ENCODE assay signal across 8 mouse cellular contexts in genomic region chr6:47788821-47789220, GRCm38 (mm10). TPM values are rescaled to one million over a fixed set of nuclear protein-coding genes. Genes with fewer than 3 reads are reported as not detected.
DNase-seq lines count a peak whose midpoint lies in the region; ATAC-seq lines count a peak whose summit lies in the region.

No protein-coding gene starts in this region.

- intact Hi-C loops in heart, postnatal 14 days (cut with DNase I), result no loop called here
- intact Hi-C loops in left cerebral cortex, postnatal 36 days (cut with DNase I), result loop anchor here (2.0 kb wide), 1 partner anchor 46 kb away; the partner anchor contains the start of gene Zfp398

- peak overlapping the region; percentile 88 for H3K9ac ChIP-seq in heart, embryonic 11.5 days (ENCODE audit: low read depth, low read length)
- H3K9ac ChIP-seq in liver, embryonic 11.5 days (ENCODE audit: low read depth, low read length), result peak overlapping the region; percentile 63

- peak overlapping the region; percentile 72 for H3K4me2 ChIP-seq in heart, embryonic 11.5 days
- H3K4me2 ChIP-seq in liver, embryonic 11.5 days, result peak overlapping the region; percentile 59

- H3K27ac ChIP-seq in heart, embryonic 11.5 days (ENCODE audit: low read depth, low read length), result peak overlapping the region; percentile 85
- H3K27ac ChIP-seq in forebrain, embryonic 10.5 days, result peak overlapping the region; percentile 92
- H3K27ac ChIP-seq in liver, embryonic 11.5 days (ENCODE audit: low read depth, low read length), result peak overlapping the region; percentile 57

- H3K36me3 ChIP-seq in heart, embryonic 11.5 days (ENCODE audit: control insufficient read depth, insufficient read depth, low read length), result no peaks in the 10 kb centered on the region
- peaks cover 7% of the 10 kb centered on the region; the same call in 1 of the 2 replicates for H3K36me3 ChIP-seq in forebrain, embryonic 10.5 days (replicated peaks)
- H3K36me3 ChIP-seq in liver, embryonic 11.5 days (ENCODE audit: control insufficient read depth, insufficient read depth, low read length), result no peaks in the 10 kb centered on the region

- DNase-seq in heart, postnatal 14 days, result no peak
- DNase-seq in forebrain, embryonic 10.5 days (ENCODE audit: extremely low spot score, low spot score), result no peak
- DNase-seq in liver, embryonic 11.5 days (ENCODE audit: low spot score), result no peak
- DNase-seq in left cerebral cortex, postnatal 36 days (ENCODE audit: low spot score in 2 of 2), result no peak
- DNase-seq in adrenal gland, postnatal 25 days, result no peak
- no peak for DNase-seq in right cerebral cortex, postnatal 14 days

- no peak for ATAC-seq in heart, embryonic 11.5 days (replicated peaks; ENCODE audit: insufficient number of reproducible peaks, low FRiP score, low TSS enrichment)
- peak; percentile 5 for ATAC-seq in CD4-positive, CD25-positive, alpha-beta regulatory T cell, adult 4 months
- 0 out of 2 replicates have a peak, but pooled peaks have one; percentile 27 for ATAC-seq in liver, embryonic 11.5 days (replicated peaks; ENCODE audit: low FRiP score)

- no peaks in the 10 kb centered on the region for H3K27me3 ChIP-seq in heart, embryonic 11.5 days (ENCODE audit: control insufficient read depth, insufficient read depth, low read length)
- no peaks in the 10 kb centered on the region for H3K27me3 ChIP-seq in forebrain, embryonic 10.5 days (ENCODE audit: poor library complexity, severe bottlenecking)
- no peaks in the 10 kb centered on the region for H3K27me3 ChIP-seq in liver, embryonic 11.5 days (replicated peaks; ENCODE audit: control insufficient read depth, insufficient read depth, low read length)

- no peaks in the 10 kb centered on the region for H3K9me3 ChIP-seq in heart, embryonic 11.5 days (replicated peaks; ENCODE audit: control insufficient read depth, low read length)
- no peaks in the 10 kb centered on the region for H3K9me3 ChIP-seq in forebrain, embryonic 10.5 days
- no peaks in the 10 kb centered on the region for H3K9me3 ChIP-seq in liver, embryonic 11.5 days (ENCODE audit: control insufficient read depth, low read length)

- WGBS in heart, embryonic 11.5 days (ENCODE audit: insufficient replicate concordance), result 40% methylated on average over 3 of the region's 3 CpGs
- 58% methylated on average over 3 of the region's 3 CpGs for WGBS in forebrain, embryonic 10.5 days
- 43% methylated on average over 3 of the region's 3 CpGs for WGBS in liver, embryonic 11.5 days

- peak overlapping the region; percentile 56 for H3K4me3 ChIP-seq in heart, embryonic 11.5 days (ENCODE audit: low read depth, low read length)
- H3K4me3 ChIP-seq in forebrain, embryonic 10.5 days, result peak overlapping the region; percentile 54
- H3K4me3 ChIP-seq in liver, embryonic 11.5 days (ENCODE audit: low read depth, low read length), result peak overlapping the region; percentile 47

- H3K4me1 ChIP-seq in heart, embryonic 11.5 days (ENCODE audit: control insufficient read depth, insufficient read depth, low read length), result no peaks in the 10 kb centered on the region
- H3K4me1 ChIP-seq in forebrain, embryonic 10.5 days, result peaks cover 9% of the 10 kb centered on the region
- no peaks in the 10 kb centered on the region for H3K4me1 ChIP-seq in liver, embryonic 11.5 days (replicated peaks; ENCODE audit: control insufficient read depth, insufficient read depth, low read length)

RNA-seq across cellular contexts. Expression of gene Pdia4, which starts 24.4 kb away (rescaled TPM):
- polyA plus RNA-seq in heart, embryonic 11.5 days (2014; fragmentation: Nextera tagmentation; extraction: Ambion mirVana), result 218 and 257 TPM in 2 replicates
- total RNA-seq in heart, postnatal 14 days (2021), result 10 to 100 TPM; 36.5 to 45.0 TPM
- 100 to 1,000 TPM; 161 to 186 TPM for polyA plus RNA-seq in CD4-positive, CD25-positive, alpha-beta regulatory T cell, adult 4 months (2017; shearing (Covaris generic))
- 275 and 311 TPM in 2 replicates for polyA plus RNA-seq in forebrain, embryonic 10.5 days (2016; fragmentation: Nextera tagmentation; extraction: Ambion mirVana)
- 233 and 252 TPM in 2 replicates for polyA plus RNA-seq in liver, embryonic 11.5 days (2014; fragmentation: Nextera tagmentation; extraction: Ambion mirVana)
- total RNA-seq in left cerebral cortex, postnatal 36 days (2021), result 10 to 100 TPM; 45.3 to 70.1 TPM
- total RNA-seq in adrenal gland, postnatal 25 days (2021), result 86.2 and 93.9 TPM in 2 replicates

RNA-seq across cellular contexts. Expression of gene Zfp786, which starts 41.8 kb away (rescaled TPM):
- polyA plus RNA-seq in heart, embryonic 11.5 days (2014; fragmentation: Nextera tagmentation; extraction: Ambion mirVana), result 1.1 and 1.7 TPM in 2 replicates
- under 1 TPM; 0.46 to 0.53 TPM for total RNA-seq in heart, postnatal 14 days (2021)
- polyA plus RNA-seq in CD4-positive, CD25-positive, alpha-beta regulatory T cell, adult 4 months (2017; shearing (Covaris generic)), result not detected
- polyA plus RNA-seq in forebrain, embryonic 10.5 days (2016; fragmentation: Nextera tagmentation; extraction: Ambion mirVana), result 6.9 and 7.8 TPM in 2 replicates
- polyA plus RNA-seq in liver, embryonic 11.5 days (2014; fragmentation: Nextera tagmentation; extraction: Ambion mirVana), result 0.90 and 1.3 TPM in 2 replicates
- 1 to 10 TPM; 5.5 TPM for total RNA-seq in left cerebral cortex, postnatal 36 days (2021)
- total RNA-seq in adrenal gland, postnatal 25 days (2021), result 1.6 and 2.9 TPM in 2 replicates

RNA-seq across cellular contexts. Expression of gene Zfp398, which starts 46.6 kb away (rescaled TPM):
- 2.8 and 4.0 TPM in 2 replicates for polyA plus RNA-seq in heart, embryonic 11.5 days (2014; fragmentation: Nextera tagmentation; extraction: Ambion mirVana)
- 1 to 10 TPM; 6.7 to 7.0 TPM for total RNA-seq in heart, postnatal 14 days (2021)
- polyA plus RNA-seq in CD4-positive, CD25-positive, alpha-beta regulatory T cell, adult 4 months (2017; shearing (Covaris generic)), result 10 to 100 TPM; 13.8 to 14.0 TPM
- polyA plus RNA-seq in forebrain, embryonic 10.5 days (2016; fragmentation: Nextera tagmentation; extraction: Ambion mirVana), result 8.2 and 8.9 TPM in 2 replicates
- 5.6 and 5.8 TPM in 2 replicates for polyA plus RNA-seq in liver, embryonic 11.5 days (2014; fragmentation: Nextera tagmentation; extraction: Ambion mirVana)
- 10 to 100 TPM; 19.9 to 23.0 TPM for total RNA-seq in left cerebral cortex, postnatal 36 days (2021)
- 16.7 and 19.4 TPM in 2 replicates for total RNA-seq in adrenal gland, postnatal 25 days (2021)
